Mouse (Mus musculus) WW6 (cell line): ENCODE data around the gene Ugt1a9.
"Not testable (repeated sequence)": the region's sequence is repeated elsewhere in the genome, so short reads cannot be mapped to it uniquely, and the experiment has no call there.

Experiments
- DNase-seq: peaks from one replicate; pipeline ENCODE4 v3.0.0-alpha.2; 2013; ENCODE audit warnings: low read depth, low spot score

Ugt1a9 gene

DNA sequence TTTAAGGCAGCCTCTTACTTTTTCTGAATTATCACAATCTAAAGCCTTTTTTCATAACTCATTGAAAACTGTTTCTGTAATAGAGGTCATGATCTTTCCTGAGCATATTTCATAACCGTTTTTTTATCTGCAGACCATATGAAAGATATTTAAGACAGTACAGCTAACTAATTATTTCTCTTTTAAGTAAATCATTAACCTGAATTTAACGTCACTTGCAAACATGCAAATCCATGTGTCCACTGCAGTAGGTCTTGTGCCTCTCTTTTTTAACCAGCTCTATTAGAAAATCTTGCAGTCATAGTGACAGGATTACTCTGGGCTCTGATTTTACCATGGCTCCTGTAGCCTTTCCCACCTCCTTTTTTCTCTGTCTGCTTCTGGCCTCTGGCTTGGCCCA is at the start of gene Ugt1a9:
Ugt1a9 (plus strand) TSS at position 306 of the 400 bp plus-strand sequence.
- DNase-seq = no peak

- DNase-seq = not testable (repeated sequence)
These were observed 45.4 kb upstream of the Ugt1a9 start for GRCm38 (mm10) chr1:88025244-88025643.

DNA sequence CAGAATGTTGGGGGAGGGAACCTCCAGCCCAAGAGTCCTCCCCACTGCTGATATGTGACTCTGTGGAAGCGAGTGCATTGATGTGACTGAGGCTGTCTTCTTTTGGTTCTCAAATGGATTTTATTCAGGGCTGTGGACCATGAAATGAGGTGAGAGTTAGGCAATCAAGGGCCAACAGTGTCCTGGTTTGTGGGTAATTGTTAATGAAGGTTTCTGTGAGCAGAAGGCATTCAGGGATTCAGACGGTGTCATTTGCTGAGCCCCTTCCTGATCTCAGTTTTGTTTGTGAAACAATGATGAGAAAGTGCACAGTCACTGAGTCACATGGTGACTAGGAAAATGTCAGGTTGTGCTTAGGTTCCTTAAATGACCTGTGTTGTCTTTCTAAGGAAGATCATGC is 27.6 kb upstream of the Ugt1a9 start:
- not testable (repeated sequence) for DNase-seq

DNA sequence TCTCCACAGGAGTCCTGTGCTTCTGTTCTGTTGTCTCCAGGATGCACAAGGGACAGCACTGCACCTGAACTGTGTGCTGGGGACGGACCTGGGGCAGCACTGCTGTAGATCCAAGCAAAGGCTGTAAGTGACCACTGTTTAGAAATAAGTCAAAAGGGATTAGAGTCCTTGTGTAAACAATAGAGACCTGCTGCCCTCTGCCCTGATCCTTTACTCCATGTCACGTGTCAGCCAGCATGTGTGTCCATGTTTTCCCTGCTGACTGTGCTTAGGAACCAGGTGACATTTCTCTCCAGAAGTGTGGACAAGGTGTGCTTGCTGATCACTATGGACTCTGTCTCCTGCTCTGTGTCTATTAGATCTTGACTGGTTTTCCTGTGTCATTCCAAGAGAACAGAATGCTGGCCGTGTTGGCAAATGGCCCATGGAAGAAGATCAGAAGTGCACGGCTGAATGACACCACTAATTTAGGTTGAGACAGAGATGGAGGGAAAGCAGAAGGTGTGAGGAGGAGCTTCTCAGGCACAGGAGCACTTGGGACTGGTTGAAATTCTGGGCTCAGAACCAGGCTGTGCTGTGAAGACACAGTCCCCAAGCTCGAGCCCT is 25.7 kb upstream of the Ugt1a9 start:
- DNase-seq = not testable (repeated sequence)

- DNase-seq = not testable (repeated sequence)
These were observed 23.2 kb upstream of the Ugt1a9 start for GRCm38 (mm10) chr1:88047408-88047807.

DNA sequence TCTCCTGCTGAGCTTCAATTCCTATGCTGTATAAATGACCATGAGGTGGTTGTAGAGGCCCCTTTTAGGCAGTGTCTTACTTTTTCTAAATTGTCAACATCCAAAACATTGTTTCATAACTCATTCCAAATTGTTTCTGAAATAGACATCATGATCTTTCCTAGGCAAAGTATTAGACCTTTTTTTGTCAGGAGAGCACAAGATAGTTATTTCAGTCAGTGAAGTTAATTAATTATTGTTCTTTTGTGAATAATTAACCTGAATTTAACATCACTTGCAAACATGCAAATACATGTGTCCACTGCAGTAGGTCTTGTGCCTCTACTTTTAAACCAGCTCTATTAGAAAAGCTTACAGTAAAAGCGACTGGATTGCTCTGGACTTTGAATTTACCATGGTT is 15.5 kb upstream of the Ugt1a9 start, which contains the start of gene Ugt1a10:
Ugt1a10 (plus strand) TSS at position 301 of the 400 bp plus-strand sequence.
- no peak for DNase-seq

GRCm38 (mm10) chr1:88066472-88067102 is 4.0 kb upstream of the Ugt1a9 start:
- DNase-seq = not testable (repeated sequence)

GRCm38 (mm10) chr1:88070902-88071301 is 302 bp downstream of the Ugt1a9 start:
- DNase-seq = no peak

GRCm38 (mm10) chr1:88074471-88074870 is 3.9 kb downstream of the Ugt1a9 start:
- DNase-seq = no peak

- no peak for DNase-seq
These were observed 6.5 kb downstream of the Ugt1a9 start for GRCm38 (mm10) chr1:88077128-88077527.

DNA sequence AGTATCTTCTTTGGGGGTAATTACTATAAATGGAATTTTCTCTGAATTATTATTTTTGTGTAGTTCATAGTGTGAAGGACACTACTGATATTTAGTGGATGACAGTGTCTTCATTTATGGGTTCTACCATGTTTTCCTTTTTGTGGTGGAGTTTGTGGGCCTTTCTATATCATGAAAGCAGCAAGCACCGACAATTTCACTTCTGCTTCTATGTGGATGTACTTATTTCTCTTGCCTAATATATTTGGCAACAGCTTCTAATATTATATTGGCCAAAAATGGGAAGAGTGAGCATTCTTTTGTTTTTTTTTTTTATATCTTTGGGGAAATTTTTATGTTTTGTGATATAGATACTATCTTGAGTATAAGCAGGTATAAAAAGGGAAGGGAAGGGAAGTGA is 11.1 kb downstream of the Ugt1a9 start:
- DNase-seq = no peak

GRCm38 (mm10) chr1:88086125-88086524 is 15.5 kb downstream of the Ugt1a9 start:
- DNase-seq = no peak

DNA sequence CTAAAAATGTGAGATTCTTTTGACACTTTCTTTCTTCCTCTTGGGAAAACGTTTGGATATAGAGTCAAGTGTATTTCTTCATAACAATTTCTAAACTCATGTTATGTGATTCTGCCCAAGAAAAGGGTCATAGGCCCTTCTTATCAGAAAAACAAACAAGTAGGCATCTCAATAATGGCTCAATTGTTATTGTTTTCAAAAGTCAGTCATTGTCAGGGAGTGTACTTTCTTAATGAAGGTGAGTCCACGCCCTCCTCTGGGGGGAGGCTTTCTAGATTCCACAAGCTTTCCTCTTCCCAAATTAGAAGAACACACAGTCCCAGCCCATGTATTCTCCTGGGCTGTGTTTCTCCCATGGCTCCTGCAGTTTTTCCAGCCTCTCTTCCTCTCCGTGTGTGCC is 16.9 kb downstream of the Ugt1a9 start, which contains the start of gene Ugt1a8:
Ugt1a8 (plus strand) TSS at position 301 of the 400 bp plus-strand sequence.
- DNase-seq = no peak

- no peak for DNase-seq
These were observed 21.7 kb downstream of the Ugt1a9 start for GRCm38 (mm10) chr1:88092341-88092740.

DNA sequence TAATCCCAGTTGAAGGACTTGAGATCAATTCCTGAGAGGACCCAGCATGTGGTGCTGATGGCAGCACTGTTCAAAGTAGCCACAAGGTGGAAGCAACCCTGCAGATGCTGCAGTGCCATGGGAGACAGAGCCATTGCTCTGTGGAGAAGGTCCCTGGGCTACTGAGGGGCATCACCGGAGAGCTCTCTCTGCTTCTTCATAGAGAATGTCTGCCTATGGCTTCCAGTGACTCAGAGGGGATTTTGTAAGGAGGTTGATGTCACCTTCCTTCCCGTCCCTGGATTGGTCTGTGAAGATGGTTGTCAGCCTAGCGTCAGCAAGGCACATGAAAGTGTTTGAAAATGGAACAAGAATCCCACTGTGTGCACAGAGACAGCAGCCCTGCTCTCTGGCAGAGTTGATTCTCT is 23.7 kb downstream of the Ugt1a9 start:
- not testable (repeated sequence) for DNase-seq

- DNase-seq = no peak
These were observed 24.4 kb downstream of the Ugt1a9 start, which contains the start of gene Ugt1a7c for GRCm38 (mm10) chr1:88094941-88095492. Gene Ugt1a7c, plus strand, starts transcription at chr1:88095062.

DNA sequence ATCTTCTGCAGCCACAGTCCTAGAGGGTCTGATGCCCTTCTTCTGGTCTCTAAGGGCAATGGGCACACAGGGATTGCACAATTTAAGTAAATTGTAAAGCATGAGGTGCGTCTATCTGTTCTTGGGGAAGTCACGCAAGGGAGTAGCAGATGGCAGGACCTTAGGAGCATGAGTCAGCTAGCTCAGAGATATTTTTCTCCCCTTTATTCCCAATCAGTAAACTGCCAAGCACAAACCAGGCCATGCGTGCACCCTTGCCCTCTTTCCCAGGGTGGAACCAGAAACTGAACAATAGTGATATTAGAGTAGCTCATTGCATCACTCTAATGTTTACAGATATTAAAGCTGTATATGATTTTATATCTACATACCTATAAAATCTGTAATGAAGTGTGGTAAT is 27.9 kb downstream of the Ugt1a9 start:
- DNase-seq = not testable (repeated sequence)

DNA sequence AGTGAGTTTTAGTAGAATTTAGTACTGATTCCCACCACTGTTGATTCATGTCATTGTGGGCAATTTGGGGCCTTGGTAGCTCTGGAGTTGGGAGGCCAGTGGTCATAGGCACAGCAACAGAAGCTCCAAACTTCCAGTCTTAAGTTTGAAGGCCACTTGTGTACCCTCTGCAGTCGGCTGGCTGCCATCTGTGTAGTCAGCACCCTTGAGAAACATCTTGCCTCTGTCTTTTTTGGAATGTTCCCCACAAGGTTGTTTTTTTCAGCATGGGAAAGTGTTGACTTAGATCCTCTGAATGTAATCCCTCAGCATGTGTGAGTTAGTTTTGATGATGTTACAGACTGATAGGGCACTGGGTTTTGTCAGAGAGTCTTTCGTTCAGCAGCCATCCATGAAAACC is 29.1 kb downstream of the Ugt1a9 start:
- not testable (repeated sequence) for DNase-seq

DNA sequence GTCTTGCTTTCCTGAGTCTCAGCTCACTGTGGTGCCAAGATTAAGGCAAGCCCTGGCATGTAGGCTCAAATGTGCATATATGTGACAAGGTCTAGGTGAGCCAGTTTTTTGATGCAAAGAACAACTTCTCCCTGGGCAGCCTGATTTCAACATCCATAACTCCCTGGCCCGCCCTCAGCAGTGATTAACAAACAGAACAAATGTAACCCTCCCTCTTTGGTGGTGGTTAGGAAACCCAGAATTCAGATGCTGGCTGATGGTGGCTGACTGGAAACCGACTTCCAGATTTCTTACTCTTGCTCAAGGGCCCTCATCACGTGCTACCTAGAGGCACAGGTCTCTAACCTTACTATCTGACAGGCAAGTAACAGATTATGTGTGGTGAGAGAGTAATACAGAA is 32.4 kb downstream of the Ugt1a9 start, which contains the start of gene Ugt1a6b:
Ugt1a6b (plus strand) TSS at position 234 of the 400 bp plus-strand sequence.
- DNase-seq = not testable (repeated sequence)

DNA sequence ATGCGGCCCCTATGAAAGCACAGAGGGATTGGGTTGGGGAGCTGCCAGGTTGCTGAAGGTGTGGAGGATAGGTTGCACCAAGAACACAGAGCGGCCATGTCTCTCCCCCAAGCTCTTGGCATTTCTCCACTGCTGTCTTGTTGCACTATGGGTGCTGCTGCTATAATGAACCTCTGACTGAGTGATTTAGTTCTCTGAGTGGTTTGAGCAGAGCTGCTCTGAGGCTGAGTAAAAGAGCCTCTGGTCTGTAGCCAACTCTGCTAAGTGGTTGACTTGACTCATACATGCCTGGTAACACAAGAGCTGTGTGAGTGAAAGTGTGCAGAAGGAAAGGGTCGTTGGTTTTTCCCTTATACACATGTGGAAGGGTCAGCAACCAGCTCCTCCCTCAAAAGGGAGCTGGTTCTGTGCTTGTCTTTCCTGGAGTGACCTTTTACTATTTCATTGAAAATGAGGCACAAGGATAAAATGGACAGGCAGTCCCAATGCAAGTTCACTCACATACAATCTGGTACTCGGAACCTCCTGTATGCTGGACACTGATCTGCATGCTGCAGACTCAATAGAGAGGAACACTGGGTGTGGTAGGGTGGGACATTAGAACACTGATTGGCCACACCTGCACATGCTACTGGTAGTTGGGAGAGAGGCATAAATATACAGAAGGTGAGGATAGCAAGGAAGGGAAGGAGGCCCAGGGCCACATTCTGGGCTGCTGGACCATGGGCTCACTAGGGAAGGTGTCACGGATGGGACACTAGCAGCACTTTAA is 33.3 kb downstream of the Ugt1a9 start:
- DNase-seq = not testable (repeated sequence)

DNA sequence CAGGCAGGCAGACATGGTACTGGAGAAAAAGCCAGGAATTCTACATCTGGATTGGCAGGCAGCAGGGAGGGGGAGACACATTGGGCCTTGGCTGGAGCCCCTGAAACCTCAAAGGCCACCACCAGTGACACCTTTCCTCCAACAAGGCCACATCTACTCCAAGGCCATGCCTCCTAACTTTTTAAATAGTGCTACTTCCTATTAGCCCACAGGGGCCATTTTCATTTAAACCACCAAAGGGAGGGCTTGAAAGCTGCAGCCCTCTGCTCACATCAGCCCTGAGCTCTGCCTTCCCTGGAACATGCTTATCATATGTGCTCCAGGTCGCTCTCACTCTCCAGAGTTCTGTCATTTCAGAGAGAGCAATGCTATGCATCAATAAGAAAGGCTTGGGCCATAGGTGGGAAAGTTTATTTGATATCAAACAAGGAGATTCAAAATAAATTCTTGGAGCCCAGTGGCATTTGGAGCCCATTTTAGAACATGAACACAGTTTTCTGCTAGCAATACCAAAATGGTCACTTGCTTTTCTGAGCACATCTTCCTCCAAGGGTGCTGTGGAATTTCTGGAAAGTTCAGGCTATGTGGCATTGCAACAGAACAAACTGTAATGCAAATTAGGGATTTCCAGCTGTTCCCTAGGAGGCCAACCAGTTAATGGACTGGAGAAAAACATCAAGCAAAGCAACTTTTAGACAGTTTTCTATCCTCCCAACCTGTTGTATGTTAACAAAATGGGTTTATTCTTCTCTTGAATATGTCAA is 34.2 kb downstream of the Ugt1a9 start:
- no peak for DNase-seq
